Mouse (Mus musculus) kidney, postnatal 10 days (tissue): Measurements from ENCODE around the gene A930018P22Rik.
A peak's percentile ranks its signal among the peaks of the same experiment; 100 is the strongest.
"Not testable (repeated sequence)": the region's sequence is repeated elsewhere in the genome, so short reads cannot be mapped to it uniquely, and the experiment has no call there.

Source experiments
- DNase-seq: peaks from one replicate; pipeline ENCODE4 v3.0.0; 2021; ENCODE audit warnings: mixed read lengths

The A930018P22Rik gene

DNA sequence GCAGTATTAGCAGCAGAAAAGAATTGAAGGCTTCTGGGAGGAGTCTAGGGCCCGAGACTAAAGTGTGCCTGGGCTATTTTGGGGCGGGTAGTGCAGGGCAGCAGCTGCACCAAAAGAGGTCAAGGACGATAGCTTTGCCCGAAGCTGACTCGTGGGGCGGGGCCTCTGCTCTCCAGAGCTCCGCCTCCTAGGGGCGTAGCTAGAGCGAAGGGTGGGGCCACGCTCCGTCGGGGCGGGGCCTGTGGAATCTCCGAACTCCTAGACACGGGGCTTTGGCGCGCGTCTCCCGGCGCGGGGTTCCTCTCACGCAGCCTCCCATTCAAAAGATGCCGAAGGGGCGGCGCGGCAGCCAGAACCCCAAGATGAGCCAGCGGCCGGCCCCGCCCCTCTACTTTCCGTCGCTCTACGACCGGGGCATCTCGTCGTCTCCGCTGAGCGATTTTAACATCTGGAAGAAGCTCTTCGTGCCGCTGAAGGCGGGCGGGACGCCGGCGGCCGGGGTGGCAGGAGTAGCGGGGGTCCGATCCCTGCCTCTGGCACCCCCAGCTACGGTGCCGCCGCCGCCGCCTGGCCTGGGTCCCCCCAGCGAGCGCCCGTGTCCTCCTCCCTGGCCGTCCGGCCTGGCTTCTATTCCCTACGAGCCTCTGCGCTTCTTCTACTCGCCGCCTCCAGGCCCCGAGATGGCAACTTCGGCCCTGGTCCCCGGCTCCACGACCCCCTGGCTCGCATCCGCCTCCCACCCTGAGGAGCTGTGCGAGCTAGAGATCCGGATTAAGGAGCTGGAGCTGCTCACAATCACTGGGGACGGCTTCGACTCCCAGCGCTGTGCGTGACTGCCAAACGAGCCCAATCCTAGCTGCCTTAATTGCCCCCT is at the start of gene A930018P22Rik:
A930018P22Rik (plus strand) TSS at position 265 of the 874 bp plus-strand sequence.
- DNase-seq: peak; percentile 94

GRCm38 (mm10) chr2:104078285-104078684 is 44.3 kb upstream of the A930018P22Rik start:
- not testable (repeated sequence) for DNase-seq

GRCm38 (mm10) chr2:104081436-104082050 is 41.0 kb upstream of the A930018P22Rik start:
- not testable (repeated sequence) for DNase-seq

DNA sequence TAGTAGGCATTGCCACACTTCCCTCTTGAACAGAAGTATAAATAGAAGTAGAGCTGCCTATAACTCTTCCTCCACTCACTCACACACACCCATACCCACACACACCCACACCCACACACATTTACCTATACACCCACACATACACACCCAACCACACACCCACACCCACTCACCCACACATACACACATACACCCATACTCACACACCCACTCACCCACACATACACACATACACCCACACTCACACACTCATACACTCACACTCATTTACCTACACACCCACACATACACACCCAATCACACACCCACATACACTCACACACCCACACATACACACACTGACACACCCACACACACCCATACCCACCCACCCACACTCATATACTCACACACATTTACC is 40.1 kb upstream of the A930018P22Rik start:
- no peak for DNase-seq

GRCm38 (mm10) chr2:104084027-104084426 is 38.5 kb upstream of the A930018P22Rik start:
- DNase-seq: not testable (repeated sequence)

GRCm38 (mm10) chr2:104087562-104087961 is 35.0 kb upstream of the A930018P22Rik start:
- not testable (repeated sequence) for DNase-seq

DNA sequence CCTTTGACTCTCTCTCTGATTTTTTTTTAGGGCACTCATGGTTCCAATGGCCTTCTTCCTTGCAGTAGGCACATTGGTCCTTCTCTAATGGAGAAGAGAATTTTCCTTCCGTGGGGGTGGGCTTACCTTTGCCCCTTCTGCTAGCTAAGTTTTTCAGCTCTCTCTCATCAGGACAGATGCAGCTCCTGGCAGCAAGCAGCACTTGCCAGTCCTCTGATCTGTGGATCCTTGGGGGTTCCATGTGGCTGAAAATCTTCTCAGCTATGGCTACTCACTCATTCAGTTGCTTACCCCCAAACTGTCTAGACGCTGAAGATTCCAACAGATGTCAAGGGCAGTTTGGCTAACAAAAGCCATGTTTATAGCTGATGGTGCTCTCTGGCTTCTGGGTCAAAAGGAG is 29.3 kb upstream of the A930018P22Rik start:
- no peak for DNase-seq

DNA sequence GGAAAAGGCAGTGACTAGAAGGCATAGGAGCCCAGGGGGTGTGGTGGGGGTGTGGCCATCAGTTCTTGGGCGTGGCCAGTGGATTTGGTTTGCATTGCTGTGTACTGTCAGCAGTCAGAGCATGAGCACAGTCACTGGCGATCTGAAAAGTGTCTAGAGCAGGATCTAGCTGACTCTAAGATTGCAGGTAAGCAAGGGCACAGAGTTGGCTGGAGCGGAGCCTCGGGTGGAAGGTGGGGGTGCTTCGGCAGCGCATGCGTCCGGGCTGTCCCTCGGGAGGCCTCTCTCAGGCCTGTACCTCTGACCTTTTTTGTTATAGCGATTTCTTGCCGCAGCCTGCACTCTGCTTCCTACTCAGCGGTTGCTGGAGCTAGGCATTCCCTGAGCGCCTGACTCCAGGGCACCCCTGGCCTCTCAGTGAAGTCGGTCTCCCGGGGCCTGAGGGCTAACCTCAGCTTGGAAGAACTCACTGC is 26.8 kb upstream of the A930018P22Rik start, which contains the start of gene Cd59a:
Cd59a (plus strand) TSS at position 61 of the 473 bp plus-strand sequence.
- DNase-seq: peak; percentile 93

DNA sequence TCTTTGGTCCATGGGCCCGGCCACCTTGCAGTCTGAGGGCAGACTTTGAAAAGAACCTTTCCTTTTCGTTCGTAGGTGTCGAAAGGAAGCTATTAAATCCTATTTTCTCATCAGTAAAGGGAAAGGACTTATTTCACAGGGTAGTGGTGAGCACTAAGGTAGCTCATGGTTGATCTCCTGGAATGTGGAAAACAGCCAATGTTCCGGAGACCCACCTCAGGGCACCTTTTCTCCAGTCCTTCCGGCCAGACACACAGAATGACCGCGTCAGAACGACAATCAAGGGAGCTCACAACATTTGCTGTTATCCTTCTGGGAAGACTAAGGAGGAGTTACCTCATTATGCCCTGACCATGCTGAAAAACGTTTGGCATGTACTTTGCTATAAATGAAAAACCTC is 26.3 kb upstream of the A930018P22Rik start:
- DNase-seq: peak; percentile 32

DNA sequence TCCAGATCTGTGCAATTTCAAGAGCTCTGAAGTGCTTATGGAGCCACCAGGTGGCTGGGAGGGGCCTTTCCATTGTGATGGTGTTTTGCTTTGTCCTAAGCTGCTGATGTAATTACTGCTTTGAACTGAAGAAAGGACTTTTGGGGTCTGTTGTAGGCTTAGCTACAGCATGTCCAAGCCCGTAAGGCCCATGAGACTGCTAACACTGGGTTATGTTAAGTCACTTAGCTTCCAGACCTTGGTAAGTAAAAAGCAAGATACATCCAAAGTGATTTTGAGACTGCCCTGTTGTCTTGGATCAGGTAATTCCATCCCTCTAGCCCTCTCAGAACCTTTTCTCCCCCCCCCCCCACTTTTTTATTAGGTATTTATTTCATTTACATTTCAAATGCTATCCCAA is 25.8 kb upstream of the A930018P22Rik start:
- DNase-seq: not testable (repeated sequence)

- DNase-seq: not testable (repeated sequence)
These were observed 25.2 kb upstream of the A930018P22Rik start for GRCm38 (mm10) chr2:104097396-104097795.

DNA sequence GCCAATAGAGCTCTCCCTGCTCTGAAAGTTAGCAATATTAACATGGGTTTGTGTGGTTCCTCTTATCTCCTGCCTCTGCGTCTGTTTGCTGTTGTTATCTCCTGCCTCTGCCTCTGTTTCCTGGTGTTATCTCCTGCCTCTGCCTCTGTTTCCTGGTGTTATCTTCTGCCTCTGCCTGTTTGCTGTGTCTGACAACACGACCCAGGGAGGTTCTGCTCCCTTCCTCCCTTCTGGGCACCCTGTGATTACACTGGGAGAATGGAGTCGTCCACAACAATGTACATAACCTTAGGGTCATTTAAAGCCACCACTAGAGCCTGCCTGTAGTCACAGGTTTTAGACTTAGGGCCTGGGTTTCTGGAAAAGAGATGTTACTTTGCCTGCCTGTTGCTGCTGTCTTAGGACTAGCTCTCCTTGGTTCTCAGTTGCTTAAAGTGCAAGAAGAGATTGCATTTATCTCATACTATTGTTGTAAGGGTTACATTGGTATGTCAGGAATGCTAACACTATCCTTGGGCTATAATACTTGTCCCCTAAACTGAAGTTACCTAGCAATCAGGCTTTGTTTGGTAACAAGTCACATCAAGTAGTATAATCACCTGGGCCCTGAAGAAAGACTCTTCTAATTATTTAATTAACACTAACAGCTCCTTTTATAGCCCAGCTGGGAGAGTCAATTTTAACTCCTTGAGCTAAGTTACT is 23.9 kb upstream of the A930018P22Rik start:
- DNase-seq: no peak

DNA sequence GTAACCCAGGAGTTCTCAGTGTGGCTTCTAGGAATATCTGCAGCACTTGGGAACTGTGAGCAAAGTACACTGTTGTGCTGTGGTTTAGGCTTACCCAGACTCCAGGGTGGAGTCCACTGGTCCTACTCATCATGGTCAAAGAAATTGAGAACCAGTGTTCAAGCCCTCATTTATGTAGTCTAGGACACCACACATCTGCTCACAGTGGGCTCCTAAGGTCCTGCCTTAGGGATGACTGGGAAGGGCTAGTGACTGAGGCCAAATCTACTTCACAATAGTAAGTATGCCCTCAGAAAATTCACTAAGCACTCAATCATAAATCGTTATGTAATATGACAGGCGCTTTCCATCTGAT is 23.4 kb upstream of the A930018P22Rik start:
- DNase-seq: no peak

DNA sequence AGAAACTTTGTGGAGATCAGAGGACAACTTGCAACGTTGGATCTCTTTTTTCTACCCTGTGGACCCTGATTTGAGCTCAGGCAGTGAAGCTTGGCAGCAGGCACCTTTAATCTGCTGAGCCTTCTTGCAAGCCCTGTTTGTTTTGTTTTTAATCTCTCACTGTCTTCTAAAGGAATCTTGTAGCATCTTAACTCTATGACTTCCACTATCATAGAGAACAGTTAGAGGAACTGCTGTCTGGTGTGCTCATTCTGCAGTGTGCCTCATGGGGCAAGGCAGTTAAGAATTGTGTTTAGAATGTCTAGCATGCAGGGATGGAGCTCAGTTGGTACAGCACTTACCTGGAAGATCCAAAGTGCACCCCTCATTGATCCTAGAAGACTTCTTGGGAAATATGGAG is 22.6 kb upstream of the A930018P22Rik start:
- no peak for DNase-seq

GRCm38 (mm10) chr2:104104800-104105199 is 17.8 kb upstream of the A930018P22Rik start:
- DNase-seq: no peak

DNA sequence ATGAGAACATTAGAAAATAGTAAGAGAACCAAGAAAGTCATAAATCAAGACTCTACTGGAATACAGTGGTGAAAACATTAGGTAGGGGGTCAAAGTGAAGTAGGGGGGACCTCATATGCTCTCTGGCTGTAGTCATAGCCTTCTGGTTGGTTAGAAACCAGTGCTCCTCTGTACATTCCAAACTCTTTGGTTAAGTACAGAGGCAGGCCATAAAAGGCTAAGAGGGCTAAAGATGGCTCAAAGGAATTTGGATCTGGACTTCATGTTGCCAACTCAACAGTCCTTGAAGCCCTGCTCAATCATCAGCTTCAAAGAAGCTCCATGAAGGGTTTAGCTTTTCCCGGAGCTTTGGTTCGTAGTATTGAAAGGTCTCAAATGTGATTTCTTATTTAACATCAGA is 13.5 kb upstream of the A930018P22Rik start:
- DNase-seq: not testable (repeated sequence)

- DNase-seq: no peak
These were observed 13.0 kb upstream of the A930018P22Rik start for GRCm38 (mm10) chr2:104109528-104109927.

DNA sequence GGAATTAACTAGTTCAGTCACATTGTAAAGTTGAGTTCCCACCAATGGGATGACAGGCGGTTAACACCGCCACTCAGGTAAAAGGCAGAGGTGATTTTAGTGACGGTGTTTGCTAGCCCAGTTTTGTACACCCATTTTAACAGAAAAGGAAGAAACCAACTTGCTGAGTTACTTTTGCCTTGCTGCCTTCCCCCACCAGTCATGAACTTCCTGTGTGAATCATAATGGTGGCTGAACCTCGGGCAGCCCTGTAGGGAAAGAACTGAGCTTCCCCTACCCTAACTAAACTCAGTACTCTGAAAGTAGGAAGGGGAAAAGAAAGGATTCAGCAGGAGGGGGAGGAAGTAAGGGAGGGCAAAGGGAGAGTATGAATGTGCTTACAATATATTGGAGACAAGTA is 12.5 kb upstream of the A930018P22Rik start:
- no peak for DNase-seq

DNA sequence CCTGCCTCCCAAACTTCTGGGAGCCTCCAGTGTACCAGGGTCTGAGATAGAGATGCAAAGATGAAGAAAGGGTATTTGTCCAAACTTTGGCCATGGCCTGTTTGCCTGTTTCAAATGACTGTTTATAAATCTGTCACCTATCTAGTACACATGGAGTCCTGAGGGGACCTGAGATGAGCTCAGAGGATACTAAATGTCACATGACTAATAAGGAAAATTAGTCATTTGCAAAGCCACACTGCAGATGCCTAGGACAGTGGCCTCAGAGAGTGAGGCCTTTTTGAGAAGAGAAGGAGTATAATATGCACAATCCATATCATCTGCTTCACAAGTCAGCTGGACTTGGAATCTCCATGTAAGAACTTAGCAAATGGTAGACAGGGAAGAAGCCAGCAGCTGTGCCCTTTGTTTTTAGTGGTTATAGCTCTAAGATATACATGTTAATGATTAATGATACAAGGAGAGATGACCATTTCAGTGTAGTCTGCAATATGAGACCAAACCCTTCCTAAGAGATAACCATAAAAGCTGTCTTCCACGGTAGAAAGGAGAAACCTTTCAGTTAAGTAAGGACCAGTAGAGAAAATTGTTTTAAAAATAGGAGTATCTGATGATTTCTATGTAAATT is 11.3 kb upstream of the A930018P22Rik start:
- not testable (repeated sequence) for DNase-seq

DNA sequence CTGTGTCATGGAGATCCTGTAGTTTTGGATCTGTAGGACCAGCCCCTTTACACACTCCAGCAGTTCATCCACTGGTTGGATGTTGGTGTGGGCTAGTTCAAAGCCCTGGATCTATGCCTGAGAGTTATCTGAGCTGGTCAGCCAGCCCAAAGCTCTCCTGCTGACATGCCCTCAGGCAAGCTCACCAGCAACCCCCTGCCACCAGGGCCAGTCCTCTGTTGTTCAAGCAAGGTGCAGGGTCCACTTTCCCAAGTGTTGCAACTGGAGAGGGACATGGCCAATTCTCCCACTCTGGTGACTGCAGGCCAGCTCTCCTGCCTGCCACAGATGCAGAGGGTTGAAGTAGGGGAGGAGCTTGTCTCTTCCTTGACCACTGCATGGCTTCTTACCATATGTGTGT is 9.0 kb upstream of the A930018P22Rik start:
- not testable (repeated sequence) for DNase-seq

GRCm38 (mm10) chr2:104114898-104115297 is 7.7 kb upstream of the A930018P22Rik start:
- DNase-seq: no peak

DNA sequence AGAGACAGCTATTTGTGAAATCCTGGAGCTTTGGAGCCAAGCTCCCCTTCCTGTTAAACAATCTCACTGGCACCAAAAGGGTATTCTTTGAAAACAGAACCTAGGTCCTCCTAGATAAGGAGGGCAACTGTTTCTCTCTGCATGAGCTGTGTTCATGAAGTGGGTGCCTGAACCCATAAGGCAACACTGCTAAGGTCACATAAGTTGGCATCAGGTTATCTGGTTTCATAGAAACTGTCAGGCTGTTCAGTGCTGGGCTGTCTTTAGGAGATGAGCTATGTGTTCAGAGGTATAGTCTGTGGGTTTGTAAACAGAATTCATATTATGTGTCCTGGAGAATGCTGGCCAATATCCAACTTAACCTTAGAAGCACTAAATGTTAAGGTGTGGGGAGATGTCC is 5.4 kb upstream of the A930018P22Rik start:
- not testable (repeated sequence) for DNase-seq

DNA sequence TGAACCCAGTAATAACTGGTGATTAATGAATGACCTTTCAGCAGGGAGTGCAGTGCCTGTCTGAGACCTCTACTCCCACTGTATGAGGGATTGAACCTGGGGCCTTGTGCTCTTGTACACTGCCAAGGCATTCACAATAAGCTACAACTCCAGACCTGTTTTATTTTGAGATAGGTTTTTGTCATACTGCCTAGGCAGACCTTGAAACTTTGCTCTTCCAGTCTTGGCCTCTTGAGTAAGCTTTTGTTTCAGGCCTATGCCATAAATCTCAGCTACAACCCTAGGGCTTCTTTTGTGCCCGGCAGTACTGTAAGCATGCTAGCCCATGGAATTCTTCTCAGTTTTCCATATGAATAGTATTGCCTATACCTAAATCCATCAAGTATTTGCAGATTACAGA is 3.5 kb upstream of the A930018P22Rik start:
- DNase-seq: no peak
